Mouse (Mus musculus) G1E (cell line): ENCODE data around the gene Pard3b.

Source experiments
- CTCF ChIP-seq: IDR thresholded peaks from 2 replicates; pipeline ENCODE4 v1.5.1; 2012; ENCODE audit warnings: low read depth, low read length, inconsistent platforms, mixed read lengths
- GATA1 ChIP-seq: IDR thresholded peaks from 2 replicates; pipeline ENCODE4 v1.6.1; 2012; ENCODE audit warnings: borderline replicate concordance, low read length, inconsistent platforms, mixed read lengths

GRCm38 (mm10) chr1:61825560-61826191 lies 187.1 kb downstream of the Pard3b start:
- TF ChIP-seq CTCF, result no peak
- no peak for TF ChIP-seq GATA1
